ENCODE assay signal across 8 mouse cellular contexts in genomic region chr10:41887080-41887821, GRCm38 (mm10).
DNase-seq lines count a peak whose midpoint lies in the region; ATAC-seq and TF ChIP-seq lines count a peak whose summit lies in the region.

No protein-coding gene starts in this region.

- H3K27me3 ChIP-seq in embryonic facial prominence, embryonic 12.5 days, result no peaks in the 10 kb centered on the region
- no peaks in the 10 kb centered on the region for H3K27me3 ChIP-seq in limb, embryonic 11.5 days (ENCODE audit: control insufficient read depth, insufficient read depth, low read length)
- no peaks in the 10 kb centered on the region for H3K27me3 ChIP-seq in midbrain, embryonic 13.5 days
- H3K27me3 ChIP-seq in small intestine, adult 2 months (ENCODE audit: control insufficient read depth, insufficient read depth, low read length), result no peaks in the 10 kb centered on the region

- TF ChIP-seq CTCF in small intestine, adult 2 months (IDR thresholded peaks at IDR 0.05; ENCODE audit: extremely low read depth, insufficient read length, insufficient replicate concordance, low read depth, low read length), result no peak

- peak overlapping the region; percentile 72 for H3K4me3 ChIP-seq in embryonic facial prominence, embryonic 12.5 days
- H3K4me3 ChIP-seq in limb, embryonic 11.5 days (ENCODE audit: low read depth, low read length), result peak overlapping the region; percentile 66
- H3K4me3 ChIP-seq in midbrain, embryonic 13.5 days (replicated peaks), result peak overlapping the region; percentile 74
- H3K4me3 ChIP-seq in small intestine, adult 2 months (ENCODE audit: low read depth, low read length), result peak overlapping the region; percentile 79

- peak overlapping the region; percentile 79 for H3K4me2 ChIP-seq in embryonic facial prominence, embryonic 12.5 days (replicated peaks)
- peak overlapping the region; percentile 82 for H3K4me2 ChIP-seq in limb, embryonic 11.5 days (ENCODE audit: low read depth, severe bottlenecking)
- peak overlapping the region; percentile 73 for H3K4me2 ChIP-seq in midbrain, embryonic 13.5 days (replicated peaks)

- peak; percentile 95 for ATAC-seq in embryonic facial prominence, embryonic 12.5 days (ENCODE audit: insufficient number of reproducible peaks, insufficient read depth, low FRiP score, low TSS enrichment)
- peak; percentile 95 for ATAC-seq in limb, embryonic 11.5 days (ENCODE audit: insufficient number of reproducible peaks, low FRiP score, low TSS enrichment, low read depth)
- ATAC-seq in midbrain, embryonic 13.5 days, result peak; percentile 98

- no peaks in the 10 kb centered on the region for H3K36me3 ChIP-seq in embryonic facial prominence, embryonic 12.5 days
- no peaks in the 10 kb centered on the region for H3K36me3 ChIP-seq in limb, embryonic 11.5 days (ENCODE audit: control insufficient read depth, insufficient read depth, low read length)
- no peaks in the 10 kb centered on the region for H3K36me3 ChIP-seq in midbrain, embryonic 13.5 days
- 0 out of 2 replicates have a peak, but pooled peaks cover 5% of the 10 kb centered on the region for H3K36me3 ChIP-seq in small intestine, adult 2 months (ENCODE audit: control insufficient read depth, insufficient read depth, low read length)

- 1% methylated on average over 64 of the region's 65 CpGs for WGBS in embryonic facial prominence, embryonic 12.5 days
- WGBS in limb, embryonic 11.5 days, result 1% methylated on average over 64 of the region's 65 CpGs
- under 1% methylated on average over 63 of the region's 65 CpGs for WGBS in midbrain, embryonic 13.5 days
- under 1% methylated on average over 65 of the region's 65 CpGs for WGBS in small intestine, adult 2 months

- H3K4me1 ChIP-seq in embryonic facial prominence, embryonic 12.5 days, result no peaks in the 10 kb centered on the region; the same call in 1 of the 2 replicates
- H3K4me1 ChIP-seq in limb, embryonic 11.5 days (ENCODE audit: control insufficient read depth, insufficient read depth, low read length), result 0 out of 2 replicates have a peak, but pooled peaks cover 3% of the 10 kb centered on the region
- H3K4me1 ChIP-seq in midbrain, embryonic 13.5 days (replicated peaks), result peaks cover 18% of the 10 kb centered on the region
- H3K4me1 ChIP-seq in small intestine, adult 2 months (ENCODE audit: control insufficient read depth, insufficient read depth, insufficient read length, low read length), result peaks cover 2% of the 10 kb centered on the region; the same call in 1 of the 2 replicates

- peak; percentile 90 for TF ChIP-seq POLR2A in small intestine, adult 2 months (IDR thresholded peaks at IDR 0.05; ENCODE audit: low read depth, low read length)

- H3K27ac ChIP-seq in embryonic facial prominence, embryonic 12.5 days, result peak overlapping the region; percentile 90
- peak overlapping the region; percentile 88 for H3K27ac ChIP-seq in limb, embryonic 11.5 days (replicated peaks; ENCODE audit: low read depth, low read length)
- peak overlapping the region; percentile 95 for H3K27ac ChIP-seq in midbrain, embryonic 13.5 days
- H3K27ac ChIP-seq in small intestine, adult 2 months (ENCODE audit: insufficient read depth, low read depth, low read length), result peak overlapping the region; percentile 95

- peak; percentile 86 for DNase-seq in 3T3-L1 (ENCODE audit: low read depth, low spot score)
- DNase-seq in adrenal gland, postnatal 36 days, result peak; percentile 97 to 99
- peak; percentile 97 for DNase-seq in heart, adult 18-20 months
- peak; percentile 94 for DNase-seq in kidney, adult 18-20 months
- peak; percentile 98 for DNase-seq in limb, embryonic 11.5 days (ENCODE audit: low spot score)

- H3K9ac ChIP-seq in embryonic facial prominence, embryonic 12.5 days, result peak overlapping the region; percentile 87
- peak overlapping the region; percentile 79 for H3K9ac ChIP-seq in limb, embryonic 11.5 days (ENCODE audit: low read length)
- peak overlapping the region; percentile 84 for H3K9ac ChIP-seq in midbrain, embryonic 13.5 days (replicated peaks)

- H3K9me3 ChIP-seq in embryonic facial prominence, embryonic 12.5 days, result no peaks in the 10 kb centered on the region
- no peaks in the 10 kb centered on the region for H3K9me3 ChIP-seq in limb, embryonic 11.5 days (ENCODE audit: control insufficient read depth, low read length)
- H3K9me3 ChIP-seq in midbrain, embryonic 13.5 days, result no peaks in the 10 kb centered on the region

Comparison
In these comparisons a context has a peak if more than half of its experiments do, and no peak if none do; other contexts are left out.
1. Peak in every context shown above with its lines: DNase-seq, ATAC-seq, H3K4me3 ChIP-seq and H3K27ac ChIP-seq.